Mouse (Mus musculus): ENCODE results near the gene Unk. TPM values are rescaled to one million over a fixed set of nuclear protein-coding genes. Genes with fewer than 3 reads are reported as not detected.
"Not testable (repeated sequence)": the region's sequence is repeated elsewhere in the genome, so short reads cannot be mapped to it uniquely, and the experiment has no call there.

Unk gene
- total RNA-seq, 2 experiments from 2014 or later = 18.9 to 27.0 TPM

- intact Hi-C loops (cut with DNase I) = no loop called here
- peak; percentile 84 to 87 for DNase-seq (ENCODE audit: low spot score in 2 of 2)
Observed at GRCm38 (mm10) chr11:116079511-116079910, 49.4 kb downstream of the Unk start.

- intact Hi-C loops (cut with DNase I) = no loop called here
- DNase-seq (ENCODE audit: low spot score in 2 of 2) = peak in 1 of 2 experiments; percentile 29
Observed at GRCm38 (mm10) chr11:116081081-116081480, 51.0 kb downstream of the Unk start.

GRCm38 (mm10) chr11:116083096-116083672, 53.1 kb downstream of the Unk start:
- DNase-seq (ENCODE audit: low spot score in 2 of 2) = no peak
- intact Hi-C loops (cut with DNase I) = no loop called here

- intact Hi-C loops (cut with DNase I) = no loop called here
- no peak for DNase-seq (ENCODE audit: low spot score in 2 of 2)
Observed at GRCm38 (mm10) chr11:116084166-116084565, 54.0 kb downstream of the Unk start.

- intact Hi-C loops (cut with DNase I) = loop anchor here (1.0 to 2.0 kb wide), 3 partner anchors 44 to 56 kb away; partner anchors contain the start of genes Mrpl38 and Unk
- peak; percentile 96 to 97 for DNase-seq (ENCODE audit: low spot score in 2 of 2)
Observed at GRCm38 (mm10) chr11:116086258-116087193, 56.4 kb downstream of the Unk start, which contains the start of gene Wbp2. Gene Wbp2 (minus strand): TSS chr11:116086995.

- DNase-seq (ENCODE audit: low spot score in 2 of 2) = peak; percentile 79 to 82
- intact Hi-C loops (cut with DNase I) = loop anchor here (1.0 to 2.0 kb wide), 3 partner anchors 43 to 57 kb away; partner anchors contain the start of genes Mrpl38 and Unk
Observed at GRCm38 (mm10) chr11:116087194-116088130, 57.3 kb downstream of the Unk start.

- intact Hi-C loops (cut with DNase I) = no loop called here
- no peak for DNase-seq (ENCODE audit: low spot score in 2 of 2)
Observed at GRCm38 (mm10) chr11:116088188-116088587, 58.1 kb downstream of the Unk start.

- intact Hi-C loops (cut with DNase I) = no loop called here
- no peak for DNase-seq (ENCODE audit: low spot score in 2 of 2)
Observed at GRCm38 (mm10) chr11:116088741-116089394, 58.7 kb downstream of the Unk start.

GRCm38 (mm10) chr11:116089545-116089944, 59.4 kb downstream of the Unk start:
- intact Hi-C loops (cut with DNase I) = no loop called here
- DNase-seq (ENCODE audit: low spot score in 2 of 2) = no peak

- intact Hi-C loops (cut with DNase I) = no loop called here
- DNase-seq (ENCODE audit: low spot score in 2 of 2) = no peak
Observed at GRCm38 (mm10) chr11:116091591-116091990, 61.5 kb downstream of the Unk start.

- DNase-seq (ENCODE audit: low spot score in 2 of 2); intact Hi-C loops (cut with DNase I): not testable (repeated sequence)
Observed at GRCm38 (mm10) chr11:116092959-116093358, 62.8 kb downstream of the Unk start.

- no peak for DNase-seq (ENCODE audit: low spot score in 2 of 2)
- intact Hi-C loops (cut with DNase I) = no loop called here
Observed at GRCm38 (mm10) chr11:116093771-116094565, 63.8 kb downstream of the Unk start.

- DNase-seq (ENCODE audit: low spot score in 2 of 2) = no peak
- intact Hi-C loops (cut with DNase I) = no loop called here
Observed at GRCm38 (mm10) chr11:116095573-116095972, 65.5 kb downstream of the Unk start.

- no peak for DNase-seq (ENCODE audit: low spot score in 2 of 2)
- intact Hi-C loops (cut with DNase I) = no loop called here
Observed at GRCm38 (mm10) chr11:116096213-116097108, 66.3 kb downstream of the Unk start.

GRCm38 (mm10) chr11:116098711-116099460, 68.8 kb downstream of the Unk start:
- no peak for DNase-seq (ENCODE audit: low spot score in 2 of 2)
- intact Hi-C loops (cut with DNase I) = no loop called here

- DNase-seq (ENCODE audit: low spot score in 2 of 2) = no peak
- intact Hi-C loops (cut with DNase I) = no loop called here
Observed at GRCm38 (mm10) chr11:116099462-116099861, 69.3 kb downstream of the Unk start.

GRCm38 (mm10) chr11:116100385-116100784, 70.3 kb downstream of the Unk start:
- no peak for DNase-seq (ENCODE audit: low spot score in 2 of 2)
- intact Hi-C loops (cut with DNase I) = no loop called here
